Mouse (Mus musculus): ENCODE measurements around the gene Adam26a. TPM values are rescaled to one million over a fixed set of nuclear protein-coding genes. Genes with fewer than 3 reads are reported as not detected.
"Not testable (repeated sequence)": the region's sequence is repeated elsewhere in the genome, so short reads cannot be mapped to it uniquely, and the experiment has no call there.

The Adam26a gene
- not detected in 2 replicates for polyA plus RNA-seq (2015; fragmentation: Nextera tagmentation; extraction: Ambion mirVana)

- H3K9me3 ChIP-seq; H3K4me3 ChIP-seq; H3K27ac ChIP-seq; H3K9ac ChIP-seq; H3K27me3 ChIP-seq; ATAC-seq (ENCODE audit: insufficient number of reproducible peaks, insufficient read depth, low FRiP score, low TSS enrichment, low read depth); H3K4me2 ChIP-seq; H3K4me1 ChIP-seq; H3K36me3 ChIP-seq: not testable (repeated sequence)
- WGBS, result 90% methylated on average over 2 of the region's 2 CpGs
Observed at GRCm38 (mm10) chr8:43576607-43577006, at the start of gene Adam26a. TSS of gene Adam26a (minus strand) at chr8:43576707.

- Histone ChIP-seq H3K4me1 (no peaks in the 10 kb centered on the region), H3K4me3 (no peak overlapping the region), H3K9ac (no peak overlapping the region), H3K4me2 (no peak overlapping the region), H3K36me3 (no peaks in the 10 kb centered on the region), H3K9me3 (no peaks in the 10 kb centered on the region), H3K27ac (no peak overlapping the region), H3K27me3 (no peaks in the 10 kb centered on the region)
- ATAC-seq (ENCODE audit: insufficient number of reproducible peaks, insufficient read depth, low FRiP score, low TSS enrichment, low read depth), result no peak
- 87% methylated on average over 1 of the region's 1 CpGs for WGBS
Observed at GRCm38 (mm10) chr8:43616046-43616445, 39.5 kb upstream of the Adam26a start.

GRCm38 (mm10) chr8:43603657-43604056 lies 27.1 kb upstream of the Adam26a start:
- H3K27ac ChIP-seq; H3K9me3 ChIP-seq; H3K4me3 ChIP-seq; H3K4me1 ChIP-seq; ATAC-seq (ENCODE audit: insufficient number of reproducible peaks, insufficient read depth, low FRiP score, low TSS enrichment, low read depth); H3K4me2 ChIP-seq; H3K27me3 ChIP-seq; H3K9ac ChIP-seq; H3K36me3 ChIP-seq: not testable (repeated sequence)
- 84% methylated on average over 13 of the region's 13 CpGs for whole genome bisulfite sequencing

DNA sequence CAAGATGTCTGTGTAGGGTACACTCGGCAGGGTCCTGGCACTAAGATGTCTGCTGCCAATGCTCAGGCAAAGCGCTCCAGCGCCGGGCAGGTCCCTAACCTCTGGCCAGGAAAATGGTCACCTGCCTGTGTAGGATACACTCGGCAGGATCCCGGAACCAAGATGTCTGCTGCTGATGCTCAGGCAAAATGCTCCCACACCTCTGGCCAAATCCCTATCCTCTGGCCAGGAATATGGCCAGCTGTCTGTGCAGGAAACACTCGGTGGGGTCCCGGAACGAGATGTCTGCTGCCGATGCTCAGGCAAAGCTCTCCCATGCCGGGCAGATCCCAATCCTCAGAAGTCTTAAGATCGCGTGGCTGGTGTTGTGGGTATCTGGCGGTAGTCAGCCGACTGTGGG lies 26.7 kb upstream of the Adam26a start:
- not testable (repeated sequence) for H3K27ac ChIP-seq; H3K4me2 ChIP-seq; H3K27me3 ChIP-seq; H3K9me3 ChIP-seq; H3K4me1 ChIP-seq; ATAC-seq (ENCODE audit: insufficient number of reproducible peaks, insufficient read depth, low FRiP score, low TSS enrichment, low read depth); H3K4me3 ChIP-seq; H3K9ac ChIP-seq; H3K36me3 ChIP-seq
- 95% methylated on average over 15 of the region's 15 CpGs for WGBS

DNA sequence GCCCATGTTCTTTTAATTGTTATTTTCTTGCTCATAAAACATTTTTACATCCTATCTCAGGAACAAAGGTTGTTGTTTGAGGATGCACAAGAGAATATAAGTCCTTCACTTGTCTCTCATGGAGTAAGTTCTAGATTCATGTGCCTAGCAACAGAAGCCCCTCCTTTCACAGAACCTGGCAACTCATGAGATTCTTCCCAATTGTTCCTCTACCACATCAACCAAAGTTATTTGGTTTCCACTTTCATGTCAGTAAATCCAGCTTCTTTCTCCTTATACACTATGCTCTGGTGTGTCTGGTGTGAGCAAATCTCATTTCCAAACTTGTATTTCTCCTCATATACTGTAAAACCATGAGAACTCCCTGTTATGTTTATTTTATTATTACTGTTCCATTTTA lies 48.5 kb downstream of the Adam26a start, which contains the start of gene Adam26b:
Gene Adam26b (minus strand): TSS at position 101 of the 400 bp plus-strand sequence.
- not testable (repeated sequence) for H3K9me3 ChIP-seq; H3K36me3 ChIP-seq; H3K27me3 ChIP-seq; H3K4me1 ChIP-seq; H3K4me2 ChIP-seq; H3K4me3 ChIP-seq; H3K27ac ChIP-seq; H3K9ac ChIP-seq; ATAC-seq (ENCODE audit: insufficient number of reproducible peaks, insufficient read depth, low FRiP score, low TSS enrichment, low read depth)

Other genes starting within 250 kb of the Adam26a start
- not detected in 2 replicates for gene Adam26b, start 48.6 kb downstream of the Adam26a start, polyA plus RNA-seq (2015; fragmentation: Nextera tagmentation; extraction: Ambion mirVana)
- gene Gm5346, start 50.6 kb upstream of the Adam26a start, polyA plus RNA-seq (2015; fragmentation: Nextera tagmentation; extraction: Ambion mirVana), result not detected in 2 replicates
- not detected in 2 replicates for gene Adam34, start 133.3 kb upstream of the Adam26a start, polyA plus RNA-seq (2015; fragmentation: Nextera tagmentation; extraction: Ambion mirVana)